Mouse (Mus musculus): ENCODE measurements around the gene Lin7b. TPM values are rescaled to one million over a fixed set of nuclear protein-coding genes. Genes with fewer than 3 reads are reported as not detected.

Lin7b gene
- polyA plus RNA-seq, 1 experiment from 2014 or later, result 10.5 TPM

- ATAC-seq (replicated peaks), result no peak
- WGBS, result 90% methylated on average over 5 of the region's 5 CpGs
- H3K27ac ChIP-seq (replicated peaks), result no peak overlapping the region
- no peak overlapping the region for H3K4me2 ChIP-seq (replicated peaks)
- H3K4me3 ChIP-seq, result no peak overlapping the region
- H3K9me3 ChIP-seq, result no peaks in the 10 kb centered on the region
- no peaks in the 10 kb centered on the region for H3K36me3 ChIP-seq
- H3K4me1 ChIP-seq, result no peaks in the 10 kb centered on the region
- no peaks in the 10 kb centered on the region for H3K27me3 ChIP-seq
- no peak overlapping the region for H3K9ac ChIP-seq (replicated peaks)
Measured at GRCm38 (mm10) chr7:45323069-45323468, 47.3 kb downstream of the Lin7b start.

GRCm38 (mm10) chr7:45322245-45322644 is 48.1 kb downstream of the Lin7b start:
- Histone ChIP-seq H3K4me3 (no peak overlapping the region), H3K27ac (replicated peaks) (no peak overlapping the region), H3K4me2 (replicated peaks) (no peak overlapping the region), H3K9me3 (no peaks in the 10 kb centered on the region), H3K27me3 (no peaks in the 10 kb centered on the region), H3K9ac (replicated peaks) (no peak overlapping the region), H3K36me3 (no peaks in the 10 kb centered on the region), H3K4me1 (no peaks in the 10 kb centered on the region)
- 83% methylated on average over 4 of the region's 4 CpGs for WGBS
- no peak for ATAC-seq (replicated peaks)

Other genes with a start within 250 kb of the Lin7b start
- gene Rps11, start 246.1 kb downstream of the Lin7b start, polyA plus RNA-seq (2015; fragmentation: Nextera tagmentation; extraction: Ambion mirVana), result 982 and 1,055 TPM in 2 replicates
- 890 and 969 TPM in 2 replicates for gene Rpl13a, start 241.8 kb downstream of the Lin7b start, polyA plus RNA-seq (2015; fragmentation: Nextera tagmentation; extraction: Ambion mirVana)
- 0.15 TPM in 1 of 2 replicates, not detected in the other for gene Gm45713, start 234.4 kb downstream of the Lin7b start, polyA plus RNA-seq (2015; fragmentation: Nextera tagmentation; extraction: Ambion mirVana)
- gene Flt3l, start 234.2 kb downstream of the Lin7b start, polyA plus RNA-seq (2015; fragmentation: Nextera tagmentation; extraction: Ambion mirVana), result 1.6 and 2.1 TPM in 2 replicates
- gene Pih1d1, start 216.3 kb downstream of the Lin7b start, polyA plus RNA-seq (2015; fragmentation: Nextera tagmentation; extraction: Ambion mirVana), result 96.0 and 96.9 TPM in 2 replicates
- 25.6 and 30.8 TPM in 2 replicates for gene Aldh16a1, start 216.0 kb downstream of the Lin7b start, polyA plus RNA-seq (2015; fragmentation: Nextera tagmentation; extraction: Ambion mirVana)
- 20.1 and 24.0 TPM in 2 replicates for gene Slc17a7, start 206.6 kb downstream of the Lin7b start, polyA plus RNA-seq (2015; fragmentation: Nextera tagmentation; extraction: Ambion mirVana)
- gene Gfy, start 191.0 kb downstream of the Lin7b start, polyA plus RNA-seq (2015; fragmentation: Nextera tagmentation; extraction: Ambion mirVana), result not detected in 2 replicates
- not detected in 2 replicates for gene Pth2, start 189.6 kb downstream of the Lin7b start, polyA plus RNA-seq (2015; fragmentation: Nextera tagmentation; extraction: Ambion mirVana)
- 0.74 and 0.75 TPM in 2 replicates for gene Ccdc155, start 165.7 kb downstream of the Lin7b start, polyA plus RNA-seq (2015; fragmentation: Nextera tagmentation; extraction: Ambion mirVana)
- 1.4 and 2.0 TPM in 2 replicates for gene Dkkl1, start 158.4 kb downstream of the Lin7b start, polyA plus RNA-seq (2015; fragmentation: Nextera tagmentation; extraction: Ambion mirVana)
- 92.8 and 106 TPM in 2 replicates for gene Tead2, start 154.8 kb downstream of the Lin7b start, polyA plus RNA-seq (2015; fragmentation: Nextera tagmentation; extraction: Ambion mirVana)
- gene Cd37, start 131.5 kb downstream of the Lin7b start, polyA plus RNA-seq (2015; fragmentation: Nextera tagmentation; extraction: Ambion mirVana), result 1.3 and 1.6 TPM in 2 replicates
- gene Slc6a16, start 129.5 kb downstream of the Lin7b start, polyA plus RNA-seq (2015; fragmentation: Nextera tagmentation; extraction: Ambion mirVana), result 0.17 and 0.20 TPM in 2 replicates
- gene Slc6a21, start 93.1 kb downstream of the Lin7b start, polyA plus RNA-seq (2015; fragmentation: Nextera tagmentation; extraction: Ambion mirVana), result not detected in 2 replicates
- gene Trpm4, start 36.8 kb downstream of the Lin7b start, polyA plus RNA-seq (2015; fragmentation: Nextera tagmentation; extraction: Ambion mirVana), result 9.3 and 11.0 TPM in 2 replicates
- 0.10 and 0.23 TPM in 2 replicates for gene Hrc, start 35.3 kb downstream of the Lin7b start, polyA plus RNA-seq (2015; fragmentation: Nextera tagmentation; extraction: Ambion mirVana)
- gene Ppfia3, start 3.6 kb downstream of the Lin7b start, polyA plus RNA-seq (2015; fragmentation: Nextera tagmentation; extraction: Ambion mirVana), result 18.3 and 20.1 TPM in 2 replicates
- gene Snrnp70, start 25.2 kb upstream of the Lin7b start, polyA plus RNA-seq (2015; fragmentation: Nextera tagmentation; extraction: Ambion mirVana), result 220 and 231 TPM in 2 replicates
- gene Kcna7, start 35.1 kb upstream of the Lin7b start, polyA plus RNA-seq (2015; fragmentation: Nextera tagmentation; extraction: Ambion mirVana), result not detected in 2 replicates
- not detected in 2 replicates for gene Ntf5, start 43.1 kb upstream of the Lin7b start, polyA plus RNA-seq (2015; fragmentation: Nextera tagmentation; extraction: Ambion mirVana)
- 0.68 and 1.4 TPM in 2 replicates for gene Lhb, start 50.2 kb upstream of the Lin7b start, polyA plus RNA-seq (2015; fragmentation: Nextera tagmentation; extraction: Ambion mirVana)
- 19.4 and 19.6 TPM in 2 replicates for gene Gys1, start 64.3 kb upstream of the Lin7b start, polyA plus RNA-seq (2015; fragmentation: Nextera tagmentation; extraction: Ambion mirVana)
- 142 and 144 TPM in 2 replicates for gene Ruvbl2, start 67.5 kb upstream of the Lin7b start, polyA plus RNA-seq (2015; fragmentation: Nextera tagmentation; extraction: Ambion mirVana)
- 6,132 and 6,335 TPM in 2 replicates for gene Ftl1, start 89.3 kb upstream of the Lin7b start, polyA plus RNA-seq (2015; fragmentation: Nextera tagmentation; extraction: Ambion mirVana)
- 288 and 289 TPM in 2 replicates for gene Bax, start 96.3 kb upstream of the Lin7b start, polyA plus RNA-seq (2015; fragmentation: Nextera tagmentation; extraction: Ambion mirVana)
- gene Tulp2, start 111.3 kb upstream of the Lin7b start, polyA plus RNA-seq (2015; fragmentation: Nextera tagmentation; extraction: Ambion mirVana), result 0.14 and 0.18 TPM in 2 replicates
- gene Gm45808, start 116.2 kb upstream of the Lin7b start, polyA plus RNA-seq (2015; fragmentation: Nextera tagmentation; extraction: Ambion mirVana), result not detected in 2 replicates
- 2.3 and 2.6 TPM in 2 replicates for gene Dhdh, start 118.2 kb upstream of the Lin7b start, polyA plus RNA-seq (2015; fragmentation: Nextera tagmentation; extraction: Ambion mirVana)
- gene Nucb1, start 139.8 kb upstream of the Lin7b start, polyA plus RNA-seq (2015; fragmentation: Nextera tagmentation; extraction: Ambion mirVana), result 95.0 and 95.7 TPM in 2 replicates
- gene Ppp1r15a, start 155.7 kb upstream of the Lin7b start, polyA plus RNA-seq (2015; fragmentation: Nextera tagmentation; extraction: Ambion mirVana), result 15.4 and 15.6 TPM in 2 replicates
- gene Plekha4, start 155.7 kb upstream of the Lin7b start, polyA plus RNA-seq (2015; fragmentation: Nextera tagmentation; extraction: Ambion mirVana), result 0.72 and 0.92 TPM in 2 replicates
- gene Hsd17b14, start 184.3 kb upstream of the Lin7b start, polyA plus RNA-seq (2015; fragmentation: Nextera tagmentation; extraction: Ambion mirVana), result not detected in 2 replicates
- gene Bcat2, start 199.6 kb upstream of the Lin7b start, polyA plus RNA-seq (2015; fragmentation: Nextera tagmentation; extraction: Ambion mirVana), result 21.6 and 23.3 TPM in 2 replicates
- not detected in 2 replicates for gene Fgf21, start 244.9 kb upstream of the Lin7b start, polyA plus RNA-seq (2015; fragmentation: Nextera tagmentation; extraction: Ambion mirVana)
- gene Fut1, start 246.7 kb upstream of the Lin7b start, polyA plus RNA-seq (2015; fragmentation: Nextera tagmentation; extraction: Ambion mirVana), result not detected in 2 replicates

Measured in forebrain, embryonic 15.5 days (tissue).